Mouse (Mus musculus) MEL (cell line): ENCODE data around the gene Bet1l.

ENCODE experiments used
- BHLHE40 ChIP-seq: IDR thresholded peaks from 2 replicates; pipeline ENCODE4 v1.6.1; 2012; ENCODE audit warnings: low read depth, mild to moderate bottlenecking, inconsistent platforms, low read length, improper control_type of control experiment, borderline replicate concordance
- CHD1 ChIP-seq: IDR thresholded peaks from 2 replicates; pipeline ENCODE4 v1.6.1; 2012; ENCODE audit warnings: low read depth, mild to moderate bottlenecking, inconsistent platforms, low read length, improper control_type of control experiment
- CHD2 ChIP-seq: IDR thresholded peaks from 2 replicates; pipeline ENCODE4 v1.6.1; 2011; ENCODE audit warnings: low read length, improper control_type of control experiment
- CTCF ChIP-seq, 3 experiments: IDR thresholded peaks in 2 of 3; conservative IDR thresholded peaks in 1 of 3; 2 replicates each; pipeline ENCODE4 v1.5.1; 2011 to 2012; ENCODE audit warnings: low read length in 3 of 3, low read depth in 2 of 3, mild to moderate bottlenecking in 2 of 3, improper control_type of control experiment in 1 of 3, inconsistent platforms in 1 of 3, mixed read lengths in 1 of 3, moderate library complexity in 1 of 3; ENCODE audit not compliant: control insufficient read depth in 1 of 3, insufficient read depth in 1 of 3, poor library complexity in 1 of 3, severe bottlenecking in 1 of 3
- EP300 ChIP-seq, 2 experiments: IDR thresholded peaks; 2 replicates each; pipeline ENCODE4 v1.6.1; 2011; ENCODE audit warnings: improper control_type of control experiment in 2 of 2, low read length in 2 of 2, low read depth in 1 of 2, mild to moderate bottlenecking in 1 of 2
- ETS1 ChIP-seq: IDR thresholded peaks from 2 replicates; pipeline ENCODE4 v1.6.1; 2012; ENCODE audit warnings: low read depth, mild to moderate bottlenecking, inconsistent platforms, low read length, improper control_type of control experiment, moderate library complexity
- GABPA ChIP-seq: IDR thresholded peaks from 2 replicates; pipeline ENCODE4 v1.6.1; 2012; ENCODE audit warnings: low read depth, mild to moderate bottlenecking, inconsistent platforms, low read length, improper control_type of control experiment, moderate library complexity
- HCFC1 ChIP-seq: IDR thresholded peaks from 2 replicates; pipeline ENCODE4 v1.6.1; 2012; ENCODE audit warnings: low read depth, mild to moderate bottlenecking, inconsistent platforms, low read length, improper control_type of control experiment, moderate library complexity
- POLR2A ChIP-seq, 2 experiments: IDR thresholded peaks; 2 replicates each; pipeline ENCODE4 v1.6.1; 2011 to 2012; ENCODE audit warnings: low read length in 2 of 2, mild to moderate bottlenecking in 2 of 2, control low read depth in 1 of 2, improper control_type of control experiment in 1 of 2, low read depth in 1 of 2, moderate library complexity in 1 of 2; ENCODE audit not compliant: control insufficient read depth in 1 of 2, insufficient read depth in 1 of 2, poor library complexity in 1 of 2
- TCF12 ChIP-seq: IDR thresholded peaks from 2 replicates; pipeline ENCODE4 v1.6.1; 2014; ENCODE audit warnings: low read depth, mild to moderate bottlenecking, inconsistent platforms, low read length, improper control_type of control experiment, moderate library complexity
- USF1 ChIP-seq: IDR thresholded peaks from 2 replicates; pipeline ENCODE4 v1.6.1; 2014; ENCODE audit warnings: low read depth, mild to moderate bottlenecking, inconsistent platforms, low read length, improper control_type of control experiment, moderate library complexity
- ZC3H11A ChIP-seq: IDR thresholded peaks from 2 replicates; pipeline ENCODE4 v1.6.1; 2012; ENCODE audit warnings: low read depth, mild to moderate bottlenecking, inconsistent platforms, low read length, improper control_type of control experiment

DNA sequence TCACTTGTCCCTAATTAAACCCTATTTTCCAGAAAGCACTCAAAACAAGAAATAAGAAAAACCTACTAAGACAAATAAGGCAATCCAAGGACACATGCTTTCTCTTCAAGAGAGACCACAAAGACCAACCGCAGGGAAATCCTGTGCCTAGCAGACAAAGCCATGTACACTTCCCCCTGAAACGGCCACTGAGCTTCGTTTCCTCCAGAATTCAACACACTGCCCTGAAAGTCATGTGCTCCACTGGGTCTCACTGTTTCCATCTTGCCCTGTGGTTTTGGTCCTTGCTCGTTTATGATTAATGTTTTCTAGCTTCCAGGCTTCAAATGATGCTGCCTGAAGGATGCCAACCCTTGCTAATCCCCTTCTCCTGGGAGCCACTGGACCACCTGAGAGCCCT, 16.8 kb upstream of the Bet1l start:
- TF ChIP-seq CTCF (IDR thresholded peaks at IDR 0.05 in 2 of 3, conservative IDR thresholded peaks at IDR 0.05 in 1 of 3; ENCODE audit: control insufficient read depth in 1 of 3, insufficient read depth in 1 of 3, low read depth in 2 of 3, low read length in 3 of 3, poor library complexity in 1 of 3, severe bottlenecking in 1 of 3), result no peak
- no peak for TF ChIP-seq POLR2A (IDR thresholded peaks at IDR 0.05; ENCODE audit: control insufficient read depth in 1 of 2, insufficient read depth in 1 of 2, low read depth in 1 of 2, low read length in 2 of 2, poor library complexity in 1 of 2)
- TF ChIP-seq USF1, result no peak
- TF ChIP-seq ZC3H11A, result no peak
- no peak for TF ChIP-seq CHD1
- TF ChIP-seq EP300 (IDR thresholded peaks at IDR 0.05; ENCODE audit: low read depth in 1 of 2, low read length in 2 of 2), result no peak
- TF ChIP-seq BHLHE40, result no peak
- TF ChIP-seq CHD2, result no peak
- no peak for TF ChIP-seq ETS1
- no peak for TF ChIP-seq HCFC1
- no peak for TF ChIP-seq GABPA
- TF ChIP-seq TCF12, result no peak
